Mouse (Mus musculus) ES-E14 (cell line): ENCODE results near the gene Gen1. TPM values are rescaled to one million over a fixed set of nuclear protein-coding genes. Genes with fewer than 3 reads are reported as not detected.

Experiments used
- DNase-seq: peaks from one replicate; pipeline ENCODE4 v3.0.0-alpha.2; 2013; ENCODE audit warnings: low read depth, low spot score
- H3K27ac ChIP-seq: 2 replicates; pipeline ENCODE4 v1.5.1; 2012; ENCODE audit warnings: low read depth, mild to moderate bottlenecking, low read length, moderate library complexity, mixed read lengths; ENCODE audit not compliant: poor library complexity, insufficient read depth, severe bottlenecking
- H3K36me3 ChIP-seq: 2 replicates; pipeline ENCODE4 v1.6.1; 2012; ENCODE audit warnings: mild to moderate bottlenecking, low read length, moderate library complexity, mixed read lengths; ENCODE audit not compliant: control insufficient read depth, poor library complexity, insufficient read depth, severe bottlenecking
- H3K4me1 ChIP-seq, 2 experiments: fragments of 150-350 bp in 1 of 2; sonication (generic) in 1 of 2; 2 replicates each; pipeline ENCODE4 v1.6.1; 2012; ENCODE audit warnings: low read length in 2 of 2, mild to moderate bottlenecking in 1 of 2, mixed read lengths in 1 of 2; ENCODE audit not compliant: control insufficient read depth in 2 of 2, insufficient read depth in 2 of 2, poor library complexity in 1 of 2
- H3K4me3 ChIP-seq, 2 experiments: fragments of 150-350 bp in 1 of 2; sonication (generic) in 1 of 2; 2 replicates each; pipeline ENCODE4 v1.5.1; 2012; ENCODE audit warnings: low read length in 2 of 2, low read depth in 1 of 2, mild to moderate bottlenecking in 1 of 2, mixed read lengths in 1 of 2; ENCODE audit not compliant: insufficient read depth in 1 of 2, poor library complexity in 1 of 2, severe bottlenecking in 1 of 2
- H3K9ac ChIP-seq: 2 replicates; pipeline ENCODE4 v1.6.1; 2012; ENCODE audit warnings: low read depth, mild to moderate bottlenecking, low read length, mixed read lengths; ENCODE audit not compliant: poor library complexity, insufficient read depth, severe bottlenecking
- H3K9me3 ChIP-seq: fragments of 150-350 bp; sonication (generic); 2 replicates; pipeline ENCODE4 v1.6.1; 2012; ENCODE audit warnings: low read depth, mild to moderate bottlenecking, low read length; ENCODE audit not compliant: control insufficient read depth, insufficient read depth
- CHD2 ChIP-seq: IDR thresholded peaks from 2 replicates; pipeline ENCODE4 v1.6.1; 2014; ENCODE audit warnings: mild to moderate bottlenecking, low read depth, low read length, inconsistent platforms
- HCFC1 ChIP-seq: IDR thresholded peaks from 2 replicates; pipeline ENCODE4 v1.6.1; 2012; ENCODE audit warnings: low read length, inconsistent platforms, borderline replicate concordance; ENCODE audit not compliant: insufficient read depth
- MAFK ChIP-seq: IDR thresholded peaks from 2 replicates; pipeline ENCODE4 v1.6.1; 2014; ENCODE audit warnings: mild to moderate bottlenecking, low read depth, low read length, inconsistent platforms; ENCODE audit not compliant: insufficient read depth
- ZC3H11A ChIP-seq: IDR thresholded peaks from 2 replicates; pipeline ENCODE4 v1.6.1; 2012; ENCODE audit warnings: low read depth, mild to moderate bottlenecking, inconsistent platforms, low read length, borderline replicate concordance
- ZNF384 ChIP-seq: IDR thresholded peaks from 2 replicates; pipeline ENCODE4 v1.6.1; 2012; ENCODE audit warnings: low read depth, low read length, inconsistent platforms
- in situ Hi-C, 2 experiments: fragments of 600-800 bp; cut with MboI; formaldehyde crosslinking; loops; one replicate each; pipeline ENCODE4 v1.15.1; 2025; ENCODE audit warnings: low sequenced_read_pairs in 2 of 2, inconsistent platforms in 1 of 2; ENCODE audit not compliant: unreplicated experiment in 2 of 2
- total RNA-seq: library from RNA; depleted of rRNA; stranded (reverse); fragments of 300-350 nt; gene quantifications from 2 replicates; pipeline ENCODE4 v1.2.3, GENCODE M21; 2012

Gen1 gene
- total RNA-seq, 1 experiment = 23.4 TPM

- peak overlapping the region; percentile 77 for H3K27ac ChIP-seq
- no peaks in the 10 kb centered on the region for H3K9me3 ChIP-seq
- H3K9ac ChIP-seq = peak overlapping the region; percentile 98
- peak overlapping the region; percentile 96 to 98 for H3K4me3 ChIP-seq
- peak; percentile 16 for DNase-seq
- H3K36me3 ChIP-seq = no peaks in the 10 kb centered on the region
- in situ Hi-C loops = no loop called here
- TF ChIP-seq ZC3H11A = no peak
- TF ChIP-seq HCFC1 = no peak
- no peak for TF ChIP-seq CHD2
- no peak for TF ChIP-seq MAFK
- no peak for TF ChIP-seq ZNF384
- peaks cover 1 to 2% of the 10 kb centered on the region in 2 experiments; a peak in 2 of 4 replicates for H3K4me1 ChIP-seq
Measured at GRCm38 (mm10) chr12:11266282-11266985, 833 bp upstream of the Gen1 start.

GRCm38 (mm10) chr12:11264895-11265294, 706 bp downstream of the Gen1 start:
- in situ Hi-C loops = no loop called here
- Histone ChIP-seq H3K9me3 (no peaks in the 10 kb centered on the region), H3K27ac (no peak overlapping the region), H3K36me3 (no peaks in the 10 kb centered on the region), H3K4me1 (peaks cover 1 to 2% of the 10 kb centered on the region in 2 experiments; a peak in 2 of 4 replicates), H3K9ac (peak overlapping the region; percentile 89), H3K4me3 (peak overlapping the region; percentile 96 to 98)
- TF ChIP-seq ZNF384 (no peak), CHD2 (no peak), HCFC1 (no peak), MAFK (no peak), ZC3H11A (no peak)
- no peak for DNase-seq

- in situ Hi-C loops = no loop called here
- no peak for DNase-seq
- TF ChIP-seq HCFC1 = no peak
- no peak for TF ChIP-seq ZC3H11A
- TF ChIP-seq ZNF384 = no peak
- no peak for TF ChIP-seq CHD2
- Histone ChIP-seq H3K4me1 (no peaks in the 10 kb centered on the region), H3K4me3 (no peak overlapping the region), H3K27ac (no peak overlapping the region), H3K9ac (no peak overlapping the region), H3K36me3 (peaks cover 10% of the 10 kb centered on the region), H3K9me3 (no peaks in the 10 kb centered on the region)
Measured at GRCm38 (mm10) chr12:11250322-11250721, 15.3 kb downstream of the Gen1 start.

DNA sequence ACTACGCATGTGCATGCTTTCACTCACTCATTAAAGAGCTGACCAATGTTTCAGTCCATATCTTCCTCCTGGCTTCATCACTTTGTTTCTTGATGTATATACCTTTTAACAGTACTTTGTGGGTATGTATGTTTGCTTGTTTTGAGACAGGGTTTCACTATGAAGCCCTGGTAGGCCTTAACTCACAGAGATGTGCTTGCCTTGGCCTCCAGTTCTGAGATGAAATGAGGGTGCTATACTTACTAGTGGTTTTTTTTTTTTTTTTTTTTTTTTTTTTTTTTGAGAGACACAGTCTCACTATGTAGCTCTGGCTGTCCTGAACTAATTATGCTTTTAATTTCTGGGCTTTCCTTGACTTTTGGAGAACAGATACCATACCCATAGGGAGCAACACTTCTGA, 18.1 kb downstream of the Gen1 start:
- in situ Hi-C loops = no loop called here
- H3K4me3 ChIP-seq = no peak overlapping the region
- H3K9ac ChIP-seq = no peak overlapping the region
- H3K36me3 ChIP-seq = peaks cover 13% of the 10 kb centered on the region
- TF ChIP-seq MAFK = no peak
- TF ChIP-seq ZNF384 = no peak
- TF ChIP-seq ZC3H11A = no peak
- TF ChIP-seq HCFC1 = no peak
- H3K27ac ChIP-seq = no peak overlapping the region
- H3K9me3 ChIP-seq = no peaks in the 10 kb centered on the region
- no peaks in the 10 kb centered on the region for H3K4me1 ChIP-seq
- DNase-seq = no peak

- TF ChIP-seq MAFK (no peak), HCFC1 (no peak), ZNF384 (no peak), ZC3H11A (no peak), CHD2 (no peak)
- H3K4me3 ChIP-seq = no peak overlapping the region
- DNase-seq = no peak
- no peaks in the 10 kb centered on the region for H3K9me3 ChIP-seq
- no peak overlapping the region for H3K27ac ChIP-seq
- H3K4me1 ChIP-seq = no peaks in the 10 kb centered on the region
- in situ Hi-C loops = no loop called here
- no peak overlapping the region for H3K9ac ChIP-seq
- no peaks in the 10 kb centered on the region; the same call in 1 of the 2 replicates for H3K36me3 ChIP-seq
Measured at GRCm38 (mm10) chr12:11235996-11236395, 29.6 kb downstream of the Gen1 start.
